Mouse (Mus musculus) megakaryocyte, embryonic 14.5 days (primary cell): ENCODE data around the gene Gm49366. TPM values are rescaled to one million over a fixed set of nuclear protein-coding genes. Genes with fewer than 3 reads are reported as not detected.
"Not testable (repeated sequence)": the region's sequence is repeated elsewhere in the genome, so short reads cannot be mapped to it uniquely, and the experiment has no call there.

Source experiments
- H3K27me3 ChIP-seq: replicated peaks from 2 replicates; pipeline ENCODE3; 2012; ENCODE audit warnings: inconsistent platforms
- H3K36me3 ChIP-seq: replicated peaks from 2 replicates; pipeline ENCODE3; 2012; ENCODE audit warnings: low read length, inconsistent platforms, mixed read lengths
- H3K4me1 ChIP-seq: 2 replicates; pipeline ENCODE4 v1.6.1; 2012; ENCODE audit warnings: inconsistent platforms
- H3K4me3 ChIP-seq: replicated peaks from 2 replicates; pipeline ENCODE3; 2012; ENCODE audit warnings: moderate library complexity, mild to moderate bottlenecking, inconsistent platforms
- H3K9me3 ChIP-seq: 2 replicates; pipeline ENCODE4 v1.6.1; 2012; ENCODE audit warnings: inconsistent platforms
- FLI1 ChIP-seq: IDR thresholded peaks from 2 replicates; pipeline ENCODE4 v1.6.1; 2012; ENCODE audit warnings: low read length, inconsistent platforms, mixed read lengths
- GATA1 ChIP-seq: IDR thresholded peaks from 3 replicates; pipeline ENCODE4 v1.6.1; 2012; ENCODE audit warnings: mixed read lengths, low read length, inconsistent platforms, borderline replicate concordance
- polyA plus RNA-seq: library from polyadenylated mRNA; stranded (reverse); fragments of >175 nt; gene quantifications from 2 replicates; pipeline ENCODE4 v1.2.3, GENCODE M21; 2012; ENCODE audit warnings: low replicate concordance; ENCODE audit not compliant: insufficient read depth

Gene Gm49366
- not detected in 2 replicates for polyA plus RNA-seq

DNA sequence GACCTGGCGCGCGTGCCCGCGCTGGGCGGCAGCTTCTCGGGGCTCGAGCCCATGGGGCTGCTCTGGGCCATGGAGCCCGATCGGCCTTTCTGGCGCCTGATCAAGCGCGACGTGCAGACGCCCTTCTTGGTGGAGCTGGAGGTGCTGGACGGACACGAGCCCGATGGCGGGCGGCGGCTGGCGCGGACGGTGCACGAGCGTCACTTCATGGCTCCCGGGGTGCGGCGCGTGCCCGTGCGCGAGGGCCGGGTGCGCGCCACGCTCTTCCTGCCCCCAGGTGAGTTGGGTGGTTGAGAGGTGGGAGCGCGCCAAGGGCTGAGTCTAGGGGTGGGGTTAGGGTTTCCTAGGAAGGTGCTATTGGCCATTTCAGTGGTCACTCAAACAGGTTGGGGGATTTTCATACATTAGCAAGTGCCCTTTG lies at the start of gene Gm49366:
Gene Gm49366 (plus strand): TSS at position 245 of the 421 bp plus-strand sequence.
- Histone ChIP-seq H3K27me3 (peaks cover 29% of the 10 kb centered on the region), H3K4me3 (peak within 1 kb of the TSS; percentile 76), H3K9me3 (peaks cover 34% of the 10 kb centered on the region)
- not testable (repeated sequence) for H3K36me3 ChIP-seq, H3K4me1 ChIP-seq

DNA sequence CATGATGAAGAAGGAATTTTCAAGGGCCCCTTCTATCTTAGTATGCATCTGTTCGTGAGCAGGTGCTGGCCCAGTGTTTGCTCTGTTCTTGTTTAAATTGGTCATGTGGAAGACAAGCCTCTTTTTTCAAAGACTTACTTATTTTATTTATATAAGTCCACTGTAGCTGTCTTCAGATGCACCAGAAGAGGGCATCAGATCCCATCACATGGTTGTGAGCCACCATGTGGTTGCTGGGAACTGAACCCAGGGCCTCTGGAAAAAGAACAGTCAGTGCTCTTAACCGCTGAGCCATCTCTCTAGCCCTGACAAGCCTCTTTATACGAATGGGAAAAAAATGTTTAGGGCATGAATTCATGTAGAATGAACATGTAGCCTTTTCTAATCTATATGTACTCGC lies 49.4 kb upstream of the Gm49366 start:
- no peak for TF ChIP-seq FLI1
- TF ChIP-seq GATA1 = no peak

GRCm38 (mm10) chr12:83997221-83997620 lies 41.5 kb upstream of the Gm49366 start:
- Histone ChIP-seq H3K36me3 (peaks cover 9% of the 10 kb centered on the region), H3K4me3 (no peak overlapping the region), H3K4me1 (no peaks in the 10 kb centered on the region), H3K9me3 (peaks cover 22% of the 10 kb centered on the region), H3K27me3 (peaks cover 9% of the 10 kb centered on the region)
- no peak for TF ChIP-seq GATA1
- TF ChIP-seq FLI1 = no peak

More for the DNA sequence above, 49.4 kb upstream of the Gm49366 start:
- Histone ChIP-seq H3K9me3 (0 out of 2 replicates have a peak, but pooled peaks cover 5% of the 10 kb centered on the region), H3K36me3 (peaks cover 22% of the 10 kb centered on the region), H3K27me3 (peaks cover 3% of the 10 kb centered on the region), H3K4me3 (no peak overlapping the region), H3K4me1 (peaks cover 21% of the 10 kb centered on the region)

- TF ChIP-seq FLI1 = no peak
- Histone ChIP-seq H3K4me3 (no peak overlapping the region), H3K9me3 (peaks cover 29% of the 10 kb centered on the region), H3K27me3 (peaks cover 9% of the 10 kb centered on the region), H3K4me1 (no peaks in the 10 kb centered on the region), H3K36me3 (no peaks in the 10 kb centered on the region)
Observed at GRCm38 (mm10) chr12:83998341-83999107, 40.2 kb upstream of the Gm49366 start.

- H3K4me1 ChIP-seq, H3K4me3 ChIP-seq, H3K27me3 ChIP-seq, H3K36me3 ChIP-seq: not testable (repeated sequence)
- peaks cover 29% of the 10 kb centered on the region for H3K9me3 ChIP-seq
Observed at GRCm38 (mm10) chr12:83999237-83999636, 39.5 kb upstream of the Gm49366 start.

- H3K27me3 ChIP-seq = peaks cover 10% of the 10 kb centered on the region
- no peak overlapping the region for H3K4me3 ChIP-seq
- TF ChIP-seq FLI1 = no peak
- no peak for TF ChIP-seq GATA1
- H3K9me3 ChIP-seq = peaks cover 24% of the 10 kb centered on the region
- H3K4me1 ChIP-seq = no peaks in the 10 kb centered on the region
- H3K36me3 ChIP-seq = no peaks in the 10 kb centered on the region
Observed at GRCm38 (mm10) chr12:84000418-84000817, 38.3 kb upstream of the Gm49366 start.

GRCm38 (mm10) chr12:84003866-84004265 lies 34.9 kb upstream of the Gm49366 start:
- peaks cover 15% of the 10 kb centered on the region for H3K9me3 ChIP-seq
- TF ChIP-seq GATA1 (no peak), FLI1 (no peak)
- H3K4me1 ChIP-seq = no peaks in the 10 kb centered on the region
- peaks cover 19% of the 10 kb centered on the region for H3K27me3 ChIP-seq
- H3K4me3 ChIP-seq = no peak overlapping the region
- H3K36me3 ChIP-seq = no peaks in the 10 kb centered on the region

GRCm38 (mm10) chr12:84008251-84008650 lies 30.5 kb upstream of the Gm49366 start:
- Histone ChIP-seq H3K4me3 (no peak overlapping the region), H3K9me3 (no peaks in the 10 kb centered on the region; the same call in 1 of the 2 replicates), H3K27me3 (peaks cover 54% of the 10 kb centered on the region), H3K4me1 (peaks cover 7% of the 10 kb centered on the region), H3K36me3 (no peaks in the 10 kb centered on the region)
- TF ChIP-seq GATA1 (no peak), FLI1 (no peak)

- Histone ChIP-seq H3K36me3 (no peaks in the 10 kb centered on the region), H3K4me3 (no peak overlapping the region), H3K9me3 (no peaks in the 10 kb centered on the region; the same call in 1 of the 2 replicates), H3K4me1 (peaks cover 7% of the 10 kb centered on the region), H3K27me3 (peaks cover 55% of the 10 kb centered on the region)
- no peak for TF ChIP-seq GATA1
- no peak for TF ChIP-seq FLI1
Observed at GRCm38 (mm10) chr12:84008729-84009128, 30.0 kb upstream of the Gm49366 start.

GRCm38 (mm10) chr12:84009171-84009965 lies 29.4 kb upstream of the Gm49366 start, which contains the start of gene Acot1:
Acot1 (plus strand) TSS chr12:84009490.
- not testable (repeated sequence) for H3K4me1 ChIP-seq, H3K36me3 ChIP-seq, H3K9me3 ChIP-seq
- Histone ChIP-seq H3K27me3 (peaks cover 58% of the 10 kb centered on the region), H3K4me3 (peak within 1 kb of the TSS; percentile 88)
